ENCODE assay signal across 7 mouse cellular contexts in the genomic region with DNA sequence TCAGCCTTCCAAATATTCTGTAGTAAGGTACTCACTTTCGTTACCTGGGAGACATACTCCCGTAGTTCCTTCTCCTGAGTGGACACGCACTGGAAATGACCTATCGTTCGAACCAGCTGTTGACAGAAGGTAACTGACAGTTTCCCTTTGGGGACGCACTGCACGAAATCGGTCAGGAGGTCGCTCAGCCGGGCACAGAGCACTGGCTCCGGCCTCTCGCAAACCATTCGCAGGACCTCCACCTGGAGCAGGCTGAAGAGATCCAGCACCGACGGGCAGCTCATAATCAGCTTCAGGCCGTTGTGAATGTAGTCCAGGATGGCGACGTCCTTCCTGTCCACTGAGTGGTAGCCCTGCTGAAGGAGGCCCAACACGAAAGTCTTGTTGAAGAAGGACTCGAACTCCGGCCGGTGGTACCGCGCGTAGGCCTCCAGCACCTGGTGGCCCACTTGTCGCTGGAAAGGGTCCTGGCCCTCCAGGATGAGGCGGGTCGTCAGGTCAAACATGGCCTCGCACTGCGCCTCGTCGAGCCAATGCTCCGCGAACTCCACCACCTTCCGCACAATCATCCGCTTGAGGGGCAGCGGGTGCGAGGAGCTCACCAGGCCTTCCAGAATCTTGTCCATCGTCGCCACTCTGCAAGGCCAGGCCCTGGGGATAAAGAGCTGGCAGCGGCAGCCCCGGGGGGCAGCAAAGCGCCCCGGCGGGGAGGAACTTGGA. TPM values are rescaled to one million over a fixed set of nuclear protein-coding genes. Genes with fewer than 3 reads are reported as not detected.
DNase-seq lines count a peak whose midpoint lies in the region; ATAC-seq and TF ChIP-seq lines count a peak whose summit lies in the region.

No protein-coding gene starts in this region.

- no peak for TF ChIP-seq POLR2A in testis, adult 2 months (IDR thresholded peaks at IDR 0.05; ENCODE audit: control insufficient read depth, low read depth, low read length)

- H3K9ac ChIP-seq in heart, embryonic 15.5 days = peak overlapping the region; percentile 94
- H3K9ac ChIP-seq in limb, embryonic 15.5 days = peak overlapping the region; percentile 87
- H3K9ac ChIP-seq in midbrain, postnatal 0 days (replicated peaks; ENCODE audit: low read length, poor library complexity, severe bottlenecking) = peak overlapping the region; percentile 92

- H3K9me3 ChIP-seq in heart, embryonic 15.5 days (replicated peaks) = no peaks in the 10 kb centered on the region
- H3K9me3 ChIP-seq in limb, embryonic 15.5 days = no peaks in the 10 kb centered on the region
- H3K9me3 ChIP-seq in midbrain, postnatal 0 days (ENCODE audit: low read length) = no peaks in the 10 kb centered on the region

- no peak for ATAC-seq in heart, embryonic 15.5 days (replicated peaks; ENCODE audit: insufficient number of reproducible peaks, insufficient read depth, low FRiP score, low read depth)
- no peak for ATAC-seq in limb, embryonic 15.5 days (ENCODE audit: insufficient number of reproducible peaks, low FRiP score, low TSS enrichment, low read depth)
- ATAC-seq in midbrain, postnatal 0 days (ENCODE audit: low FRiP score) = no peak
- no peak for ATAC-seq in inflammation-experienced regulatory T-cells, adult 6 months

- H3K4me2 ChIP-seq in heart, embryonic 15.5 days = peak overlapping the region; percentile 96
- peak overlapping the region; percentile 89 for H3K4me2 ChIP-seq in limb, embryonic 15.5 days
- H3K4me2 ChIP-seq in midbrain, postnatal 0 days (ENCODE audit: low read depth, low read length, poor library complexity, severe bottlenecking) = peak overlapping the region; percentile 97

- peak overlapping the region; percentile 67 for H3K27ac ChIP-seq in testis, adult 2 months (ENCODE audit: control insufficient read depth, insufficient read depth, low read depth, low read length)
- H3K27ac ChIP-seq in heart, embryonic 15.5 days = peak overlapping the region; percentile 93
- peak overlapping the region; percentile 86; the same call in 1 of the 2 replicates for H3K27ac ChIP-seq in limb, embryonic 15.5 days
- H3K27ac ChIP-seq in midbrain, postnatal 0 days (ENCODE audit: low read depth, low read length) = peak overlapping the region; percentile 77

- WGBS in heart, embryonic 15.5 days = under 1% methylated on average over 45 of the region's 45 CpGs
- 2% methylated on average over 45 of the region's 45 CpGs for WGBS in limb, embryonic 15.5 days
- WGBS in midbrain, postnatal 0 days = 5% methylated on average over 42 of the region's 45 CpGs

- H3K4me1 ChIP-seq in testis, adult 2 months (ENCODE audit: control insufficient read depth, insufficient read depth, low read length) = peaks cover 5% of the 10 kb centered on the region
- H3K4me1 ChIP-seq in heart, embryonic 15.5 days (replicated peaks) = peaks cover 37% of the 10 kb centered on the region
- peaks cover 22% of the 10 kb centered on the region for H3K4me1 ChIP-seq in limb, embryonic 15.5 days
- peaks cover 13% of the 10 kb centered on the region; the same call in 1 of the 2 replicates for H3K4me1 ChIP-seq in midbrain, postnatal 0 days (ENCODE audit: insufficient read depth, low read length)

- H3K4me3 ChIP-seq in testis, adult 2 months (ENCODE audit: control insufficient read depth, low read depth, low read length) = peak overlapping the region; percentile 96
- peak overlapping the region; percentile 98 for H3K4me3 ChIP-seq in heart, embryonic 15.5 days
- peak overlapping the region; percentile 99 for H3K4me3 ChIP-seq in limb, embryonic 15.5 days
- peak overlapping the region; percentile 98 for H3K4me3 ChIP-seq in midbrain, postnatal 0 days (ENCODE audit: low read depth, low read length)

- no peak for DNase-seq in testis, postnatal 14 days (ENCODE audit: low spot score)
- DNase-seq in embryo, embryonic 10.5 days (ENCODE audit: low spot score) = peak; percentile 15
- no peak for DNase-seq in midbrain, postnatal 0 days (ENCODE audit: low spot score)

- H3K36me3 ChIP-seq in testis, adult 2 months (ENCODE audit: control insufficient read depth, insufficient read depth, low read length) = no peaks in the 10 kb centered on the region; the same call in 1 of the 2 replicates
- peaks cover 9% of the 10 kb centered on the region; the same call in 1 of the 2 replicates for H3K36me3 ChIP-seq in heart, embryonic 15.5 days
- peaks cover 14% of the 10 kb centered on the region for H3K36me3 ChIP-seq in limb, embryonic 15.5 days
- no peaks in the 10 kb centered on the region for H3K36me3 ChIP-seq in midbrain, postnatal 0 days (ENCODE audit: insufficient read depth, low read length)

- no peak for TF ChIP-seq CTCF in testis, adult 2 months (IDR thresholded peaks at IDR 0.05; ENCODE audit: control insufficient read depth, insufficient read depth, insufficient replicate concordance, low read depth, low read length)
- no peak for TF ChIP-seq CTCF in midbrain, postnatal 0 days (IDR thresholded peaks at IDR 0.05)

- no peaks in the 10 kb centered on the region for H3K27me3 ChIP-seq in testis, adult 2 months (ENCODE audit: control insufficient read depth, insufficient read depth, low read length)
- H3K27me3 ChIP-seq in heart, embryonic 15.5 days = no peaks in the 10 kb centered on the region
- no peaks in the 10 kb centered on the region for H3K27me3 ChIP-seq in limb, embryonic 15.5 days
- H3K27me3 ChIP-seq in midbrain, postnatal 0 days (ENCODE audit: insufficient read depth, low read length) = no peaks in the 10 kb centered on the region

RNA-seq across cellular contexts. Expression of a gene that starts 0.8 kb away (rescaled TPM):
- 7.4 and 8.1 TPM in 2 replicates for polyA plus RNA-seq in testis, adult 2 months (2012; rRNA removed)
- polyA plus RNA-seq in heart, embryonic 15.5 days (2015; fragmentation: Nextera tagmentation; extraction: Ambion mirVana) = 11.7 and 14.0 TPM in 2 replicates
- 16.6 and 16.9 TPM in 2 replicates for polyA plus RNA-seq in limb, embryonic 15.5 days (2015; fragmentation: Nextera tagmentation; extraction: Ambion mirVana)
- total RNA-seq in midbrain, postnatal 0 days (2014; rRNA removed) = 30.4 and 38.7 TPM in 2 replicates
- 14.8 and 17.9 TPM in 2 replicates for polyA plus RNA-seq in midbrain, postnatal 0 days (2015; fragmentation: Nextera tagmentation; extraction: Ambion mirVana)
- 10 to 100 TPM; 23.8 to 27.2 (median 25.2) TPM for polyA plus RNA-seq in inflammation-experienced regulatory T-cells, adult 6 months (2017; shearing (Covaris generic))
